Mouse (Mus musculus): ENCODE measurements around the gene Otop3. TPM values are rescaled to one million over a fixed set of nuclear protein-coding genes. Genes with fewer than 3 reads are reported as not detected.
A peak's percentile ranks its signal among the peaks of the same experiment; 100 is the strongest.
"Not testable (repeated sequence)": the region's sequence is repeated elsewhere in the genome, so short reads cannot be mapped to it uniquely, and the experiment has no call there.

Otop3 gene
- total RNA-seq, 2 experiments from 2014 or later: not detected

DNA sequence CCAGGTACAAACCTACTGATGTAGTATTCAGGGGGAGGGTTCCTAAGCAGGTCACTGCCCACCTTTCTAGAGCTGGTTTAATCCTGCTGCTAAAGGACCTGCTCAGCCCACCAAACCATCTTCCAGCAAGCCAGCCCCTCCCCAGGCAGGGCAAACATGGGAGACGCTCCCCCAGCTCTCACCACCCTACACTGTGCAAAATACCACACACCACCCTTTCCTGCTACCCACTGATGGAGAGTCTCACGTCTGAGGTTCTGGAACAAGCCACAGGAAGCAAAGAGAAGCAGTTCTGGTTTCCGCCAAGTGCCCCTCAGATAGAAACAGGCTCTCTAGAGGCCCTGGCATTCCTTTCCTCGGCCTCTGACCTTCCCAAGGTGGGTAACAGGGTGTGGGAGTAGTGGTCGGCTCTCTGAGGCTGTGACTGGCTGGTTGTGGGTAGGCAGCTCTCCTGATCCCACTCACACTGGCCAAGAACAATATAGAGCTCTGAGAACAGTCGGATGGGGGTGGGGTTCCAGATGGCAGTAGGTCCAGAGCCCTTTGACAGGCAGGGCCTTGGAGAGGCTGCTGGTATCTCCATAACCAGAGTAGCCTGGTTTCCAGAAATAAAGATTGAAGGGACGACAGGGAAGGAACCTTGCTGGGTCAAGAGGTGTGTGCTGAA lies 31.6 kb downstream of the Otop3 start:
- DNase-seq: no peak

DNA sequence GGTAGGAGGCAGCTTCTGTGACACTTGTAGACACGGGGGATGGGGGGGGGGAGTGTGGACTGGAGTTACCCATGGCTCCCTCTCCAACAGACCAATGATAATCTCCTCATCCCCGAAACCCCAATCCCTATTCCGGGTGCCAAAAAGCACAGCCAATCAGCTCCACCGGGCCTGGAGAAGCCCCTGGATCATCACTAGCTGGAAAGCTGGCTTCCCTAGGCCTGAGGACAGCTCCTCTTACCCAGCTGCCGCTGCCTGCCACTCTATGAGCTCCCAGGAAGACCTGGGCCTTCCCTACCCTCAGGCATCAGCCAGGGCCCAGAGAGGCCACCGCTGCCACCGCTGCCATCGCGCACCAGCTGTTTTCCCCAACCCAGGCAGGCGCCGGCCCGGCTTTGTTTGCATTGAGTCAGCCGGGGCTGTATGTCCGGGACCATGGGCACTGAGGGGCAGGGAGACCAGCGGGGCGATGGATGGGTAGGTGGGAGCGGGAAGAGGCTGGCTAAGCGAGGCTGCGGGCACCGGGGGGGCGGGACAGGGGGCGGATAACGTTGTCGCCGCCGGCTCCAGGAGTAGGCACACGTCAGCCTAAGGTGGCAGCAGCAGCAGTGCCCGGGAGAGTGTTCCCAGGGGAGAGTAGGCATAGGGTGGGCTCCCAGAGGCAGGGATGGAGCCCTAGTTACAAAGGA lies 32.3 kb downstream of the Otop3 start:
- DNase-seq: peak in 1 of 2 experiments; percentile 15

DNA sequence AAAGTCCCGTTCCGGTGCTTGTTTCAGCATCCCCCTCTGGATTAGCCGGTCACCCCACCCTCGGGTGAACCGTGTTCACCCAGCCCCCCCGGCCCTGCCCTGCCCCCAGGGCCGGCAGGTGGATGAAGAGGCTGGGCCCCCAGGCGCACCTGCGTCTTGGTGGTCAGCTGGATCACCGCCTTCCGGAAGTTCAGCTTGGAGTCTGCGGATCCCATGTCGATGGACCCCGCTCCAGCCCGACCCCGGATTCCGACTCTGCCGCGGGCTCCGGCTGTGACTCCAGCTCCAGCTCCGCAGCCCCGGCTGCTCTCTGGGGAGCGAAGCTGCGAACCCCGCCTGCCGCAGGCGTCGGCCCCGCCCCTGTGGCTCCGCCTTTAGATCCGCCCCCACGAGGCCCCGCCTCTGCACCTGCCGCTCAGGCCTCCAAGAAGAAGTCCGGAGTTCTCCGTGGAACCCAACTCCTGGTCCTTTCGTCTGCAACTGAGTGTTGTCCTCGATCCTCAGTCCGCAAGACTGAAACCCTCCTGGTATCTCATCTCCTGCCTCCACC lies 32.9 kb downstream of the Otop3 start, which contains the start of gene Hid1:
Gene Hid1 (minus strand): TSS at position 362 of the 550 bp plus-strand sequence.
- peak; percentile 92 to 94 for DNase-seq

DNA sequence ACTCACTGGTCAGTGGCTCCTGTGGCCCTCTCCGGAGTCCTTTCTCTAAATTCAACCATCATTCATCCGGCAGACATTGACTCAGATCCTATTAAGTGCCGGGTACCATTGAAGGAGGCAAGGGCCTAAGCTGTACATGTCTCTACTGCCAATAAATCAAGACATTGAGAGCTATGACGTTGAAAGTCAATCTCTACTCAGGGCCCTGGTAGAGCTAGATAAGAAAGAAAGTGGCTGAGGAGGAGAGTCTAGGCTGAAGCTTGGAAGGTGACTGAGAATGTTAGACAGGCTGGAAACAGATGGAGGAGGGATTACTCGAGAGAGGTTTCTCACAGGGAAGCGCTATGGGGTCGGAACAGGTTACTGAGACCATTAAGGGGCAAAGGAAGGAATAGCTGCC lies 35.8 kb downstream of the Otop3 start:
- DNase-seq: no peak

DNA sequence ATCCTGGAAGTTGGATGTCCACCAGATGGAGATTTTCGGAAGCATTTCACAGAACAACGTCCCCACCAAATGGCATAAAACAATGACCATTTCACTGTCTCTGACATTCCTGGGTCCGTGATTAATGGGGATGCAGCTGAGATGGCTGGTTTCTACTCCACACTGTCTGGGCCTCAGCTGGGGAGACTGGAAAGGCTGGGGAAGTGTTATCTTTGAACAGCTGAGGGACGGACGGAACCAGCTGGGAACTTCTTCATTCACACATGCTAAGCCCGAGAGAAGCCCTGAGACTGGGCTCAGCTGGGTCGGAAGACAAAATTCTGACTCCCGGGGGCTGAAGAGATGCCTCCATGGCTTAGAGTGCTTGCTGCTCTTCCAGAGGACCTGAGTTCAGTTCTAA lies 36.8 kb downstream of the Otop3 start:
- DNase-seq: no peak

DNA sequence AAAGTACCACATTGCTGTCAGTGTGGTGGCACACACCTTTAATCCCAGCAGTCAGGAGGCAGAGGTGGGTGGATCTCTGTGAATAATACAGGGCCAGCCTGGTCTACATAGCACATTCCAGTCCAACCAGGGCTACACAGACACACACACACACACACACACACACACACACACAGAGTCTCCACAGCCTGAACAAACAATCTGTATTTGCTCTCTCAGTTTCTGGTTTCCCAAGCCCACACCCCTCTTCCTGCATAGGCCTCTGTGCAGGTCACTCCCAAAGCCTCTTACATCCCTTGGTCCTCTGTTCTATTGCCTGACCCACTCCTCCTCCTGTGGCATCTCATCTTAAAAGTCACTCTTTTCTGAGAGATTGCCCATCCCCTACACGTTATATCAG lies 37.5 kb downstream of the Otop3 start:
- no peak for DNase-seq

DNA sequence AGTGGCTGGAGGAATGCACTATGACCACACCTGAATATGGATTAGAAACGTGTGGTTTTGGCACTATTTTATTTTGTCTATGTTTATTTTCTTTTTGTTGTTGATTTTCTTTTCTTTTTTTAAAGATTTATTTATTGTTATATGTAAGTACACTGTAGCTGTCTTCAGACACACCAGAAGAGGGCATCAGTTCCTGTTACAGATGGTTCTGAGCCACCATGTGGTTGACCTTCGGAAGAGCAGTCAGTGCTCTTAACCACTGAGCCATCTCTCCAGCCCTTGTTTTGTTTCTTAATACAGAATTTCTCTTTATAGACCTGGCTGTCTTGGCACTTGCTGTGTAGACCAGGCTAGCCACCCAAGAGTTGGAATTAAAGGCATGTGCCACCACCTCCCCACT lies 38.2 kb downstream of the Otop3 start:
- no peak for DNase-seq

DNA sequence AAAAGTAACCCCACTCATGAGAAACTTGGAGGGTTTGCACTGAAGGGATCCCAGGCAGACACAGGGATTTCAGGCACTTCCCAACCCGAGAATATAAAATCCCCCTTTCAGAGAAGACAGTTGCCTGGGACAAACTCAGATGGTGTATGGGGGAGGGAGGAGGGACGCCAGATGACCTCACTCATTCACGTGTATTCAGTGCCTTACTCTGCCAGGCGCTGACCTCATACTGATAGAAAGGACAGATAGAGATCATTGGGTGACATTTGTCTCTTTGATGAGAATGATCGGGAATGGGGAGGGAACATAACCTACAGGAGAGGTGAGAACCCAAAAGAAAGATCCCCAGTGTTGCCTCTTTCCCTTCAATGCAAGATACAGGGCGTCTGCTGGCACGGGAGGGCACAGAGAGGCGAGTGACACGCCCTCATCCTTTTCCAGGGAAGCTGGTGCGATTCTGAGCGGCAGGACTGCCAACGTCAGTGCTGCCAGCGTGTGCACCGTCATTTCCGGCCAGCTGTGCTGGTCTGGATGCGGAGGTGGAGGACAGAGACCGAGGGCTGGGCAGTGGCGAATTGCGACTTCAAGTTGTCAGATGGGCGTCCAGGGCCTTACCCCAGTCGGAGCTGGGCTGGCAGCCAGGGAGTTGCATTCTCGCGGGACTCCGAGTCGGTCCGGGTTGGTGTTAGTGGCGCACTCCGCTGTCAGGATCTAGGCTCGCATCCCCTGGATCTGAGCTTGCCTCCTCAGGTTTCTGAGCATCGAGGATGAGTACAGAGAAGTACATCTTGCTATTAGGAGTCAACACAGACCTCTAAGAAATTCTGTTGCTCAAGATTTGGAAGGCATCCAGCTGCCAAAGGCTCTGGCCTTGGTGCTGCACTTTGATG lies 39.5 kb downstream of the Otop3 start:
- DNase-seq: peak; percentile 83 to 86

DNA sequence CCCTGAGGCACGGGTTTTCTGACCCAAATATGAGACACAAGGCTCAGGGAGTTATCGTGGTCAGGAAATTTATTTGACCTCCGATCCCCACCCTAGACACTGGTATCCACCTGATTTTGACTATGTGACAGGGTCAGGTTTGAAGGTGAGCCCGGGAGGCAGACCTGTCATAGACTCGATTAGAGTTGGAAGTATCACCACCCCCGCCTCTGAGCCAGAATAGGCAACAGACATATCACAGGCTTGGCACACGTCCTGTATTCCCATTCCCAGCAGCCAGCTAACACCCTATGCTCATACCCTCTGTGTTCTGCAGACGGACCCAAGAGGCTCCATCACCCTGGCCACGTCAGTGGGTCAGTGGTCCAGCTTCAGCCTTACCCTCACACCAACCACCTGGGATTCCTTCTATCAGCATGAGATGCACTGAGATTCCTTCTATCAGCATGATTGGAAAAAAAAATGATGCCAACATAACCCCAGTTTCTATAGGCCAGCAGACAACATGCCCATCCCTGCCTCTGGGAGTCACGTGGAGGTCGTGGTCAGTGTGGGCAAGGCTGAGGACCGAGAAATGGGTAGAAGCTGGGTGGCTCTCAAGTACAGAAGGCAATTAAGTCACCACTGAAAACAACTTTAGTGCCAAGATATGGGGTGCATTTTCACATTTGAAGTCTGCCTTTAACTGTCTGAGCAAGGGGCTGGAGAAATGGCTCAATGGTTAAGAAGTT lies 40.3 kb downstream of the Otop3 start:
- DNase-seq: no peak

DNA sequence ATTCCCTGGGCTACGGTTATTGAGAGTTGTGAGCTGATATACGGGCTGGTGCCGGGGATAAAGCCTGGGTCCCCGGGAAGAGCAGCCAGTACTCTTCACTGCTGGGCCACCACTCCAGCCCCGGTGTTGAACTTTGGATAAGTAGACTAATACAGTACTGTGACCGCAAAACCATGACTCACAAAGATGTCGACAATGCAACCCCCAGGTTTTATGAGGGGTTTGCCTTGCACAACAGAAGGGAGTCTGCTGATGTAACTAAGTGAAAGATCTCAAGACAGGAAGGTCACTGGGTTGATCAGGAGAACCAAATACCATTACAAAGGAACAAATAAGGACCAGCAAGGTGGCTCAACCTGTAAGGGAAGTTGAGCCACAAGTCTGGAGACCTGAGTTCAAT lies 42.2 kb downstream of the Otop3 start:
- DNase-seq: no peak

DNA sequence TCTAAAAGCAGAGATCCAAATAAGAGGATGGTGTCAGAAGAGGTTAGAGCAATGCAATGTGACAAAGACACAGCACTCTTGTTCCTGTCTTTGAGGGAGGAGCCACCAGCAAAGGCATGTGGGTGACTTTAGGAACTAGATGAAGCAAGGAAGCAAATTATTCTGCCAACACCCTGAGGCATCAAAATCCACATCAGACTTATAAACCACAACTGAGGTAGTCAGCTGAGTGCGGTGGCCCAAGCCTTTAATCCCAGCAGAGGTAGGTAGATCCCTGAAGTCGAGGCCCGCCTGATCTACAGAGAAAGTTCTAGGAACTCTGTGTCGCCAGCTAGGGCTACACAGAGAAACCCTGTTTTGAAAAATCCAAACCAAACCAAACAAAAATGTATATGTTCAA lies 42.7 kb downstream of the Otop3 start:
- DNase-seq: no peak

DNA sequence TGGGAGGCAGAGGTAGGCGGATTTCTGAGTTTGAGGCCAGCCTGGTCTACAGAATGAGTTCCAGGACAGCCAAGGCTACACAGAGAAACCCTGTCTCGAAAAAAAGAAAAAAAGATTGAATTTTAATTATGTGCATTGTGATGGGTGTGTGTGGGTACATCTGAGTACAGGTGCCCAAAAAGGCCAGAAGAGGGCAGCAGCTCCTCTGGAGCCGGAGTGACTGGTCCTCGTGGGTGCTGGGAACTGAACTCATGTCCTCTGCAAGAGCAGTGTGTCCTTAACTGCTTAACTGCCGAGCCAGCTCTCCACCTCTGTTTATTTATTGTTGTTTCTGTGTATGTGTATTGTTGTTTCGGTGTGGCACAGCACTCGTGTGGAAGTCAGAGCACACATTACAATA lies 43.3 kb downstream of the Otop3 start:
- no peak for DNase-seq

DNA sequence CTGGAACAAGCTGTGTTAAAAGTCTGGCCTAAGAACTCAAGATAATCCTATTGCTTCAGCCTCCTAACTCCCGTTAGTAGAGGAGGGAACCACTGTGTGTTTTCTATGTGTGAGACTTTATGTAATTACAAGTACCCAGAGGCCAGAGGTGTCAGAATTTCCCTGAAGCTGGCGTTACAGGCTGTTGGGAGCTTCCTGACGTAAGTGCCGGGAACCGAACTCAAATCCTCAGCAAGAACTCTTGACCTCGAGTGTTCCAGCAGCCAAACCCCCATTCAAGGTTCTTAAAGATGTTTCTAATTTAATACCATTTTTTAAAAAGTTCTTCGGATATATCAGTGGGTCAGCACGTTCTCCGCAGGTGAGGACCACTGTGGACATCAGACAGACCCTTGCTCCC lies 46.7 kb downstream of the Otop3 start:
- DNase-seq: no peak

DNA sequence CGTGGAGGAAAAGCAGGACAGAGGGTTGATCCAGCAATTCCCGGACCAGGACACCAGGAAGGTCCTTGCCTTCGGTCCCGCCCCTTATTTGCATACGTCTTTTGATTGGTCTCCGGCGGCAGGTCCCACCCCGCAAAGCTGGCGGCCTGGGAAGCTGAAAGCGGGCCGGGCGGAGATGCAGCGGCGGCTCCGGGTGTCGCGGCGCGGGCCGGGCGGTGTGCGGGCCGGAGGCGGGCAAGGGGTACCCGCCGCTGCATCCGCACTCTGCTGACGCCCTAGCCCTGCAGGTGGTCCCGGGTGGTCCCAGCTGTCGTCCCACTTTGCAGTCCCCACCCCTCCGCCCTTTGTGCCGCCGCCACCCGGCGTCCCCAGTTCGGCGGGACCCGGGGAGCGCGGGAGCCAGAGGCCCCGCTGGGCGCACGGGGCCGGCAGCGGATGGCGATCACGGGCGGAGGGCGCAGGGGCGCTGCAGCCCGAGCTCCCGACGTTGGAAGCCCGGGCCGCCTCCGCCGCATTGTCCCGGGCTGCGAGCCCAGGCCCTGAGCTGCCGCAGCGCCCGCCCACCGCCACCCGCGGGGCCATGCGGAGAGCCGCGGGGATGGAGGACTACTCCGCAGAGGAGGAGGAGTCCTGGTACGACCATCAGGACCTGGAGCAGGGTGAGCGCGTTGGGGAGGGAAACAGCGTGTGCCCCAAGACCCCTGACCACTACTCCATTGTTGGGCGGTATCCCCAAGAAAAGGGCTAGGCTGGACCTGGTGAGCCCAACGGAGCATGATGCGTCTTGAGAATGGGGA lies 47.4 kb downstream of the Otop3 start, which contains the start of gene Cdr2l:
Gene Cdr2l (plus strand): TSS at position 174 of the 797 bp plus-strand sequence.
- peak; percentile 96 for DNase-seq

DNA sequence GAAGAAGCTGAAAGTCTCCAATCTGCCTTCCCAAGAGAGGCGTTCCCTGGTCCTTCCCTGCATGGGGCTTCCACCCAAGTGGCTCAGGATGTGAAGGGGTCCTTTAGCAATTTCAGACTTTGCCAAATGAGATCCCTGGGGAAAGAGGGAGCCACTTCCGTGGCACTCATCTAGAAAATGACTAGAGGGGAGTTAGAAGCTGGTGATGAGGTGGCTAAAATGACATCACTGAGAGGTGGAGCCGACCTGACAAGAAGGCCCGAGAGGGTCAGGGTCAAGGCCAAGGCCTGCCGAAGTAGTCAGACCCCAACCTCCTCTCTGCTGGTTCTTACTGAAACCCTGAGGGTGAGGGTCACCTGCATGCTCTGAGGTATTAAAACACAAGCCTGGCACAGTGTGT lies 48.4 kb downstream of the Otop3 start:
- DNase-seq: peak; percentile 61 to 65

DNA sequence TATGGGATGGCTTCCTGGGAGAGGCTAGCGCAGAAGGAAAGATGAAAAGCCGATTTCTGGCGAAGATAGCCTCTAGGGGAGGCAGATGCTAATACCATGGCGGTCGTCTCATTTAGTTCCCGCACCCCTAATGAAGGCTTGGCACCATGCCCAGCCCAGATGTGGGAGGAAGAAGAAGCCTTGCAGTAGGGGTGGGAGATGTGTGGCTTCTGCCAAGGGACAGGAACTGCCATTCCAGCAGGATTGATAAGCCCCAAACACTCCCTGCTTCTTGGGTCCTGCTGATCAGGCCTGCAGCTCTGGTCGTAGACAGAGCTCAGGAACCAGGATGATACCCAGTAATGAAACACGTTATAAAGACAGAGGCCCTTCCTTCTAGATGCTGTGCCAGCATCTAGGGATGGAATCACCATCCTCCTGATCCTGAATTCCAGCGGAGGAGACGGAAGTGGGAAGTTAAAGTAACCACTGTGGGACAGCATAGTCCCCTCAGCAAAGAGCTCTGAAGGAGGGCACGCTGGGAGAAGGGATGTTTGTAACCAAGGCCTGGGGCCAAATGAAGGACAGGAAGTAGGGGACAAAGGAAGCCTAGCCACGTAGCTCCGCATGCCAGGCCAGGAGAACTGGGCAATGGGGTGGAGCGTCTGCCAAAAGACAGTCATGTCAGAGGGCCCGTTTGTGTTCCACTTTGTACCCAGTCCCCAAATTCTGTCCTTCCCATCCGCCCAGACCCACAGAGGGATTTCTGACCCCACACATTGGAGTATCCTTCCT lies 49.4 kb downstream of the Otop3 start:
- peak; percentile 22 to 26 for DNase-seq

DNA sequence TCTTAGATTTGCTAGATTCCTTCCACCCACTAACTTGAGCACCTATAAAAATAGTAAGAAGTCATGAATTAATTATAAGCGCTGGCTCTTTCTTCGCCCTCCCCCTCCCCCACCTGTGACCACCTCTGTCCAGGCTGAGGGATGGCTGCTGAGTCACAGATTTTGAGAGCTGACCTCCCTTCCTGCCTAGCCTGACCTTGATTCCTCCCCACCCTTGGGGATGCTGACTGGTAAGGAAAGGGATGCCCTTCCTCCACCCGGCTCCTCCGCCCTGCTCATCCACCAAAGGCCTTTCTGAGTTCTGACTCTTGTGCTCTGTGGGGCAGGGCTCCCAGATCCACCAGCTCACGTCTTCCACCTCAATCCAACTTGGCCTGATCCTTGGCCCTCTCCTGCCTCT lies 50.1 kb downstream of the Otop3 start:
- DNase-seq: peak; percentile 85 to 88

DNA sequence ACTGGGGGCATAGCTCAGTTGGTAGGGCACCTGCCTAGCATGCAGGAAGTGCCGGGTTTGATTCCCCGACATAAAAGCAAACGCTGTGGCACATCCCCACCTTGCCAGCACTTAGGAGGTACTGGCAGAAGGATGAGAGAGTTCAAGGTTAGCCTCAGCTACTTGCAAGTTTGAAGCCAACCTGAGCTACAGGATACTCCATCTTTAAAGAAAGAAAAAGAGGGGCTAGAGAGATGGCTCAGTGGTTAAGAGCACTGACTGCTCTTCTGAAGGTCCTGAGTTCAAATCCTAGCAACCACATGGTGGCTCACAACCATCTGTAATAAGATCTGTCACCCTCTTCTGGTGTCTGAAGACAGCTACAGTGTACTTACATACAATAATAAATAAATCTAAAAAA lies 52.3 kb downstream of the Otop3 start:
- not testable (repeated sequence) for DNase-seq

DNA sequence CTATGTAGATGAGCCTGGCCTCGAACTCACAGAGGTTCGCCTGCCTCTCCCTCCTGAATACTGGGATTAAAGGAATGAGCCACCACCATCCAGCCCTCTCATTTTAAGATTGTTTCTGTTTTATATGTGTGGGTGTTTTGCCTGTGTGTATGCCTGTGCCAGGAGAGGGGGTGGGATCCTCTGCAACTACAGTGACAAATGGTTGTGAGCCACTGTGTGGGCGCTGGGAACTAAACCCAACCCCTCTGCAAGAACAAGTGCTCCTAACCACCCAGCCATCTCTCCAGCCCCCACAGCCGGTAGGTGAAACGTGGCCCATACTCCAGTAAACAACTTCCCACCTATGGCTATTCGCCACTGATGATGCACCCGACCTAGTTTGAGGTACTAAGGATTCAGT lies 56.8 kb downstream of the Otop3 start:
- DNase-seq: no peak

DNA sequence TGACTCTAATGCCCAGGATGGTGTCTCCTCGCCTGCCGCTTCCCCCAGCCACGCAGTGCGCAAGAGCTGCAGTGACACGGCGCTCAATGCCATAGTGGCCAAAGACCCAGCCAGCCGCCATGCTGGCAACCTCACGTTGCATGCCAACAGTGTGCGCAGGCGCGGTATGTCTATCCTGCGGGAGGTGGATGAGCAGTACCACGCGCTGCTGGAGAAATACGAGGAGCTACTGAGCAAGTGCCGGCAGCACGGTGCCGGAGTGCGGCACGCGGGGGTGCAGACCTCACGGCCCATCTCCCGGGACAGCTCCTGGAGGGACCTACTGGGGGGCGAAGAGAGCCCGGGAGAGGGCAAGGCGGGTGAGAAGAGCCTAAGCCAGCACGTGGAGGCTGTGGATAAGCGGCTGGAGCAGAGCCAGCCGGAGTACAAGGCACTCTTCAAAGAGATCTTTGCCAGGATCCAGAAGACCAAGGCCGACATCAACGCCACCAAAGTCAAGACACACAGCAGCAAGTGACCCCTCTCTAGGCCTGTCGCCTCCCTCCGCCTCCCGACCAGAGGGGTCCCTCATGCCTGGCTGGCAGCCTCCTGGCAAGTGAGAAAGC lies 59.3 kb downstream of the Otop3 start:
- peak; percentile 60 to 63 for DNase-seq
